Mouse (Mus musculus) T-helper 1 cell (primary cell): Measurements from ENCODE around the gene Pawr.

ENCODE experiments used
- in situ Hi-C: fragments of 300-600 bp; cut with MboI, MseI; formaldehyde crosslinking; loops from one replicate; pipeline ENCODE4 v1.15.1; 2025; ENCODE audit warnings: high pct_unique_total_duplicates

Gene Pawr

GRCm38 (mm10) chr10:108355392-108355775 lies 23.5 kb downstream of the Pawr start:
- in situ Hi-C loops = loop anchor here (5.0 kb wide), 1 partner anchor 77 kb away; no protein-coding TSS in a partner anchor

DNA sequence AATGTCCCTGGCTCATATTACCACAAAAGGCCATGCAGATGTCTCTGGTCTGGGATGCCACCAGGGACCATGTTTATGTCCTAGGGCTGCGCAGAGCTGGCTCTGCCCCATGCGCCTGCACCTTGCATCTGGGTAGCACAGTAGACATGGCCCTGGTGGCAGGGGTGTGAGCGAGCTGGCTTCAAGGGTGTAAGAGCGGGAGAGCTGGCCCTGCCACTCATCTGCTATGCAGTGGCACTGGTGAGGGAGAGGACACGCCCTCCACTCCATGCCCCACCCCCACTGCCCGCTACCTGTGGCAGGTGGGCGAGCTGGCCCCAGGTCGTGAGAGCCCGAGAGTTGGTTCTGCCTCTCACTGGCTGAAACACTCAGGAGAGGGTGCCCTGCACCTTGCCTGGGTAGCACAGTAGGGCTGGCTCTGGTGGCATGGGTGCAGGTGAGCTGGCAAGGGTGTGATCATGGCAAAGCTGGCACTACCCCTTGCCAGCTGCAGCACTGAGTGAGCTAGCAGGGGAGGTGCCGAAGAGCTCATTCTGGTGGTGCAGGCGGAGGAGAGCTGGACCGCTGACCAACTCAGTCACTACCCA lies 24.8 kb downstream of the Pawr start:
- in situ Hi-C loops = loop anchor here (5.0 kb wide), 1 partner anchor 76 kb away; no protein-coding TSS in a partner anchor

- in situ Hi-C loops = loop anchor here (5.0 kb wide), 1 partner anchor 72 kb away; no protein-coding TSS in a partner anchor
Measured at GRCm38 (mm10) chr10:108359974-108360373, 28.1 kb downstream of the Pawr start.

DNA sequence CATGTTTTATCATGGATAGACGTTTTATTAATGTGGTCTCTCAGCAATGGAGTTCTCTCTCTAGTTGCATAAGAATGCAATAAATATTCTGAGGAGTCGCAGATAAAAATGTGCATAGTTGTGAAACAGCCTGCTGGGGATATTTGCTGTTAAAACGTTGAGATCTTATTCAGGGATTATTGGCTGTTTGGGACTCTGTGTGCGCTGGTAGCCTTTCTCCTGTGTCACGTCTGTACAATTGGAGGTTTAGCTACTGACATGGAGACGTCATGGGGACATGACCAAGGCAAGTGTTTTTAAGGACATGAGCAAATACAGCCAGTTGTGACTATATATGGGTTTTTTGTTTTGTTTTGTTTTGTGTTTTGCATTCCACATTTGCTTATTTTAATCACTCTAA lies 28.9 kb downstream of the Pawr start:
- in situ Hi-C loops = no loop called here

- in situ Hi-C loops = no loop called here
Measured at GRCm38 (mm10) chr10:108361419-108362155, 29.7 kb downstream of the Pawr start.

GRCm38 (mm10) chr10:108363932-108364331 lies 32.0 kb downstream of the Pawr start:
- in situ Hi-C loops = no loop called here

GRCm38 (mm10) chr10:108364946-108365719 lies 33.2 kb downstream of the Pawr start:
- in situ Hi-C loops = no loop called here

- in situ Hi-C loops = no loop called here
Measured at GRCm38 (mm10) chr10:108366251-108366650, 34.3 kb downstream of the Pawr start.

DNA sequence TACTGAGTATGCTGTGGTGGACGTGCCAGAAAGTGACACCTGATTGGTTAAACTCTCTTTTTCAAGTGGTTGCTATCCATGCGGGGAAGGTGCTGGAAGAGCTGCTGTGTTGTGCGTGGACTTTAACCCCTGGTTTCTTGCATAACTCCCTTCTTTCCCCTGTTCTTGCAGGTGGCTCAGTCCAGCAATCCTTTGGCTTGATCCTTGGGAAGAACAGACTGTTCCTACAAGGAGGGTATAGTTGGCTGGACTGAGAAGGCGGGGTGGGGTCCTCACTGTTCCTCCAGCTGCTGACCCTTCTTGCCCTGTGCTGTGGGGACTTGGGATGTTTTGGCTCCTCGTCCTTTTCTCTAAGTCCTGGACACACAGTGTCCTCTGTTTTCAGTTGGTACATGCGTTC lies 36.4 kb downstream of the Pawr start:
- in situ Hi-C loops = no loop called here

GRCm38 (mm10) chr10:108372258-108372657 lies 40.3 kb downstream of the Pawr start:
- in situ Hi-C loops = no loop called here

DNA sequence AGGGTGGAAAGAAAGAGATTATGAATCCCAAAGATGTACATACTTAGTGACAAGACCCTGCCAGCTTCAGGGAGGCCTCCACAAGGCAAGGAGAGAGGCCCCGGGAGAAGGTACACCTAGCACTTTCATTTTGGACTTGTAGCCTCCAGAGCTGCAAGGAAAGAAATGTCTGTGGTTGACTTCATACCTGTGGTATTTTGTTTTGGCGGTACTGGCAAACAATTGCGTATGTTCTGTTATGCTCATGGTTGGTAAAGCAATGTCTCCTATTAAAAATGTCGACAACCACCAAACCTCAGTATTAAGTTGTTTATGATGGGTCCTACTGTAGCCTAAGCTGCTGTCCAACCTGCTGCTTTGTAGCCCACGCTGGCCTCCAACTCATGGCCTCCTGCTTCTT lies 40.9 kb downstream of the Pawr start:
- in situ Hi-C loops = no loop called here

GRCm38 (mm10) chr10:108375796-108376195 lies 43.9 kb downstream of the Pawr start:
- in situ Hi-C loops = no loop called here

GRCm38 (mm10) chr10:108376366-108376765 lies 44.4 kb downstream of the Pawr start:
- in situ Hi-C loops = no loop called here

DNA sequence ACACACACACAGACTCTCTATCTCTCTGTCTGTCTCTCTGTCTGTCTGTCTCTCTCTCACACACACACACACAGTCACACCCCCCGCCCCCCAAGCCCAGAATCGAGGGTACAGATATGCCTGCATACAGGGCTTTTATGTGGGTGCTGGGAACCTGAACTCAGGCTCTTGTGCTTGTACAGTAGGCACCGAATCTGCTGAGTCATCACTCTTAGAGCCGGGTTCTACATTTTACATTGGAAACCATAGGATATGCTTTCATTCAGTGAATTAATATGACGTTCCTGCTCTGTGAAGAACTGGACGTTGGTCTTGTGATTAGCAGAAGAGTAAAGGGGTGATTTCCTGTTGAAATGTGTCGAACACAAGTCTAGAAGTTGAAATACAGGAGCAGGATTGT lies 45.4 kb downstream of the Pawr start:
- in situ Hi-C loops = no loop called here

- in situ Hi-C loops = no loop called here
Measured at GRCm38 (mm10) chr10:108378062-108378461, 46.1 kb downstream of the Pawr start.

DNA sequence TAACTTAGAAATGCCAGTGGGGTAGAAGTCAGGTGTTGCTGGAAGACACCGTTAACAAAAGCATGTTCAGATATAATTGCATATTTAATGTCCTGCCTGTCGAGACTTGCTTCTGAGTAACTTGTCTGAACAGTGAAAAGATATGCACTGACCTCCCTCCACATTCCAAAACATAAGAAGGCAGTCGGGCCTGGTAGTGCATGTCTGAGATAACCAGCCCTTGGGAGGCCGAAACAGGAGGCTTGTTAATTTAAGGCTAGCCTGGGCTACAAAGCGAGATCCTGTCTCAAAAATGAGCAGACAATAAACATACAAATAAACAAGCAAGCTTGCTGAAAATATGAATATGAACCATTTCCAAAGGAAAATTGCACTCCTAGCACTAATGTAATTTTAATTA lies 46.6 kb downstream of the Pawr start:
- in situ Hi-C loops = no loop called here

GRCm38 (mm10) chr10:108380715-108381114 lies 48.8 kb downstream of the Pawr start:
- in situ Hi-C loops = loop anchor here (10.0 kb wide), 1 partner anchor 64 kb away; no protein-coding TSS in a partner anchor

GRCm38 (mm10) chr10:108384153-108384769 lies 52.3 kb downstream of the Pawr start:
- in situ Hi-C loops = loop anchor here (10.0 kb wide), 1 partner anchor 61 kb away; no protein-coding TSS in a partner anchor

DNA sequence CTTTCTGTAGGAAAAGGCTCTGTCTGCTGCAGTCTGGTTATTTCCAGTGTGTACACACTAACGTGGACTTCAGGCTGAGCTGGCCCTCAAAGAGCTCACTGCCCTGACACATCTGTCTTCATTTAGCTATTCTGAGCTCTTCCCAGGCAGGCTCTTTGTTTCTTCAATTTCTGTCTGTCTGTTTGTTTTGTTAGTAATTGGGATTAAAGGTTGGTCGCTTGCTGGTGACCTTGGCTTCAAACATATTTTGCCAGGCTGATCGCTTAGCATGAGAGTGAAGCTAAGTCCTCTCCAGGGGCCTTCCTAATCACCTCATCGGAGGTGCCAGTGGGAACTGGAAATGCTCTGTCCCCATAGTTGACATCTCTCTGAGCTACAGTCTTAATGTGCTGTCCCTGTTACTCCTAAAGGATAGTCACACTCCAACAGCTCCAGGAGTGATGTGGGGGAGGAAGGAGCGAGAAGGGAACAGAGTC lies 53.6 kb downstream of the Pawr start:
- in situ Hi-C loops = loop anchor here (10.0 kb wide), 1 partner anchor 59 kb away; no protein-coding TSS in a partner anchor

DNA sequence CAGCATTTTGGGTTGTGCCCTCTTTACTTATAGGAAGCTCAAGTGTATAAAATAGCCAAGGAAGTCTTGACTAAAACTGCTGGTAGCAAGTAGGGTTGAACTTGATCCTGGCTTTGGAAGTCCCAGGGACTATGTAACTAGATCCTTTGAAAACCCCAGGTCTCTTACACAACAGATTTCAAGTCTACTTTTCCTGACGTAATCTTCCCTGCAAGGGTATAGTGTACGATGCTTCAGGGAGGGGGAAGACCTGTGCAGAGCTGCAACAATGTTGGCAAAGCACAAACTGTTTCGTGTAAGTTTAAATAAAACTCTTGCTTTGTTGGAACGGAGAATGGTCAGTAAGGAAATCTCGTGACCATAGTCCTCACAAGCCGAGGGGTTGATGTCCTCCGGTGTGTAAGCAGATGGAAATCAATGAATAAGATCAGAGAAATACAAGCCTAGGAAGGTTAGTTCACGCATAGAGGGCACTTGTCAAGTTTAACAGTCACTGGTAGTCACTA lies 56.5 kb downstream of the Pawr start:
- in situ Hi-C loops = loop anchor here (10.0 kb wide), 1 partner anchor 56 kb away; no protein-coding TSS in a partner anchor
